Mouse (Mus musculus) testis, adult 2 months (tissue): Measurements from ENCODE around the gene Foxn1. TPM values are rescaled to one million over a fixed set of nuclear protein-coding genes. Genes with fewer than 3 reads are reported as not detected.

ENCODE experiments used
- H3K27ac ChIP-seq: fragments of 200-500 bp; 2 replicates; pipeline ENCODE4 v1.5.1; 2012; ENCODE audit warnings: low read depth, low read length; ENCODE audit not compliant: control insufficient read depth, insufficient read depth
- H3K27me3 ChIP-seq: fragments of 200-500 bp; 2 replicates; pipeline ENCODE4 v1.6.1; 2012; ENCODE audit warnings: mild to moderate bottlenecking, low read length, moderate library complexity; ENCODE audit not compliant: control insufficient read depth, insufficient read depth
- H3K36me3 ChIP-seq: fragments of 200-500 bp; 2 replicates; pipeline ENCODE4 v1.6.1; 2012; ENCODE audit warnings: mild to moderate bottlenecking, low read length; ENCODE audit not compliant: control insufficient read depth, insufficient read depth
- H3K4me1 ChIP-seq: fragments of 200-500 bp; 2 replicates; pipeline ENCODE4 v1.6.1; 2012; ENCODE audit warnings: low read length; ENCODE audit not compliant: control insufficient read depth, insufficient read depth
- H3K4me3 ChIP-seq: fragments of 200-500 bp; 2 replicates; pipeline ENCODE4 v1.5.1; 2012; ENCODE audit warnings: low read depth, mild to moderate bottlenecking, low read length, moderate library complexity, mixed read lengths; ENCODE audit not compliant: control insufficient read depth
- CTCF ChIP-seq: fragments of 200-500 bp; IDR thresholded peaks from 2 replicates; pipeline ENCODE4 v1.5.1; 2012; ENCODE audit warnings: low read depth, mild to moderate bottlenecking, inconsistent platforms, low read length, moderate library complexity; ENCODE audit not compliant: control insufficient read depth, insufficient read depth, insufficient replicate concordance
- POLR2A ChIP-seq: fragments of 200-500 bp; IDR thresholded peaks from 2 replicates; pipeline ENCODE4 v1.6.1; 2012; ENCODE audit warnings: low read depth, mild to moderate bottlenecking, inconsistent platforms, low read length, moderate library complexity; ENCODE audit not compliant: control insufficient read depth
- polyA plus RNA-seq: library from polyadenylated mRNA; depleted of rRNA; stranded (reverse); fragments of >200 nt; gene quantifications from 2 replicates; pipeline ENCODE4 v1.2.3, GENCODE M21; 2012

Gene Foxn1
- polyA plus RNA-seq, 1 experiment, result not detected

DNA sequence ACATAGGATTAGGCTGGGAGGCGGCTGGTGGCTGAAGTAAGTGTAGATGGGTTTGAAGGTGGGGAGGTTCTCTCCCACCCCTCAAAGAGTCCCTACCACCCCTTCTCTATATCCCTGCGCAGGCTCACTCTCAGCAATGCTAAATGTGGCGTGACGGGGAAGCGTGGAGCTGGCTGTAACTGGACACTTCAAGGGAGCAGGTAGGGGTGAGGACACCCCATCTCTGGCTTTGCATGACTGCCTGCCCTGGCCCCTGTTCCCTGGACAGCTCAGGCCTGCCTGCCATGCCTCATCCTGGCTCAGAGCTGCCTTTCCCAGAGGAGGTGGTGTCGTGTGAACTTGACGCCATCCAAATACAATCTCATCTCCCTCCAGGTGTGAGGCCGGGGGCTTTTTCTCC, 12.2 kb downstream of the Foxn1 start:
- Histone ChIP-seq H3K27me3 (no peaks in the 10 kb centered on the region), H3K4me1 (no peaks in the 10 kb centered on the region), H3K27ac (no peak overlapping the region), H3K36me3 (no peaks in the 10 kb centered on the region), H3K4me3 (no peak overlapping the region)
- TF ChIP-seq CTCF (no peak), POLR2A (no peak)

- Histone ChIP-seq H3K27me3 (no peaks in the 10 kb centered on the region), H3K4me3 (no peak overlapping the region), H3K36me3 (no peaks in the 10 kb centered on the region), H3K27ac (no peak overlapping the region), H3K4me1 (no peaks in the 10 kb centered on the region)
- TF ChIP-seq POLR2A (no peak), CTCF (no peak)
Measured at GRCm38 (mm10) chr11:78372610-78373009, 13.7 kb downstream of the Foxn1 start.

DNA sequence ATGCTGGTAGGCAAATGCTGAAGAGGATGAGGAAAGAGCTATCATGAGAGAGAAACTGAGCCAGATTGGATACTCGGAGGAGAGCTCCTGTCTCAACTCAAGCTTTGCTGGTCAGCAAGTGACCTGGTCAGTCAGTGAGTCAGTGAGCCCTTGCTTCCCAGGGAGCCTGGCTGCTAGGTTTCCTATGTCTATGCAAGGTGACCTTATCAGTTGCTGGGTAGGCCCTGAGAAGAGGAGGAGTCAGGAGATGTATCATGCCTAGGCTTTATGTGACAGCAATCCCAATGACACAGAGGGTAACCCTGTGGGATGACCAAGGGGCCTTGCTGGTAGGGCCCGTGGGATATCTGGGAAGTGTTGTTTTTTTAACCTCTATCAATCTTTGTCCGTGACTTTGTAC, 14.2 kb downstream of the Foxn1 start:
- no peak overlapping the region for H3K27ac ChIP-seq
- H3K36me3 ChIP-seq, result no peaks in the 10 kb centered on the region
- H3K4me1 ChIP-seq, result no peaks in the 10 kb centered on the region
- H3K27me3 ChIP-seq, result no peaks in the 10 kb centered on the region
- no peak overlapping the region for H3K4me3 ChIP-seq
- TF ChIP-seq POLR2A (no peak), CTCF (no peak)

DNA sequence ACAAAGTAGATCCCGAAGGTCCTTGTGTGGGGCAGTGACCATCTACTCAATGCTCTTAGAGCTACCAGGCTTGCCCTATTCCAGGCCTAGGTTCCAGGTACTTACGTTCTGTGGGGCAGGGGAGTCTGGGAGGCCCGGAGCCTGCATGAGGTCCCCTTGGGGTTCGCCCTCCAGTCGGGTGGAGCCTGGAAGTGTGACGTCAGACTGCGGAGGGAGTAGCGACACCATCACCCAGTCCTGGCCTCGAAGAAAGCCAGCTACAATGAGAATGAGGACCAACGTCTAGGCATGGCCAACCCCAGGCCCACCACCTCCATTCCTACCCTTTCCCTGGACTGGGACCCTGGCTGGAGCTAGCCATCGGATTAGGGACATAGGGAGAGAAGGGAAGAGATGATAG, 14.6 kb downstream of the Foxn1 start:
- H3K36me3 ChIP-seq, result no peaks in the 10 kb centered on the region
- H3K27me3 ChIP-seq, result no peaks in the 10 kb centered on the region
- TF ChIP-seq CTCF (no peak), POLR2A (no peak)
- H3K27ac ChIP-seq, result no peak overlapping the region
- no peaks in the 10 kb centered on the region for H3K4me1 ChIP-seq
- H3K4me3 ChIP-seq, result no peak overlapping the region

DNA sequence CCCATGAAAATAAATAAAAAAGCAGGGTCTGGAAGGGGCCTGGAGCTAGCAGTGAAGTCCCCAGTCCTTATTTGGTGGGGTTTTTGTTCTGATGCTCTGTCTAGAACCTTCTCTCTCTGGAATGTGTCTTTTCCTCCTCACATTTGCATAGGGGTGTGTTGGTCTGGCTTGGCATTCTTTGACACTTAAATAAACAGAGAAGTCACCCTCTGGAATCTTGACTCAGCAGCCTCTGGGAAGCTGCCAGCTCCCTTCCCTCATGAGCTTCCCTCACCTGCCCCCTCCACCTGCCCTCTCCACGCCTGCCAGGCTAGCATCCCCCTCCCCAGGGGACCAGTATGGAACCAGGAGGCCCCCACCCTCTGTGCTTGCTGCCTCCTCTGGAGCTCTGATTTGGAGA, 16.0 kb downstream of the Foxn1 start:
- Histone ChIP-seq H3K4me1 (no peaks in the 10 kb centered on the region), H3K27ac (no peak overlapping the region)

GRCm38 (mm10) chr11:78367456-78368225, 18.7 kb downstream of the Foxn1 start:
- Histone ChIP-seq H3K27ac (no peak overlapping the region), H3K36me3 (no peaks in the 10 kb centered on the region), H3K4me3 (no peak overlapping the region), H3K27me3 (no peaks in the 10 kb centered on the region), H3K4me1 (no peaks in the 10 kb centered on the region)
- TF ChIP-seq POLR2A (no peak), CTCF (no peak)

More for the DNA sequence above, 16.0 kb downstream of the Foxn1 start:
- Histone ChIP-seq H3K27me3 (no peaks in the 10 kb centered on the region), H3K4me3 (no peak overlapping the region), H3K36me3 (no peaks in the 10 kb centered on the region)
- no peak for TF ChIP-seq CTCF
- TF ChIP-seq POLR2A, result no peak

DNA sequence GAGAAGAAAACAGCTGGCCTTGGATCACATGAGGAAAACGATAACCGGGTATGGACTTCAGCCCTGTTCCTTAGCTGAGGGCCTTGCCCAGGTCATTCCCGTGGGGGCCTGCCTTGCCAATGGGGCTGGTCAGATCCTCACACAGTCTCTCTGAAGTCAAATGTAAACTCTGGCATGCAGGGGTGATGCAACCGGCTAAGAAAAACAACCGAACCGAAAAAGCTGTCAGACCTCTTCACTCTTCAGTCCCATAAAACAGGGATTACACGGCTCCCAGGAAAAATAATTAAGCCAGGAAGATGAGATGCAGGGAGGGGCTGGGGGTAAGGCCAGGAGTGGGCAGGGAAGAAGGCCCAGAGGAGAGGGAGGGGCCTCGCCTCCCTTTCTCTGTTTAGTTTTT, 22.3 kb downstream of the Foxn1 start:
- Histone ChIP-seq H3K4me1 (peaks cover 8% of the 10 kb centered on the region), H3K4me3 (no peak overlapping the region), H3K27me3 (no peaks in the 10 kb centered on the region), H3K36me3 (no peaks in the 10 kb centered on the region), H3K27ac (no peak overlapping the region)
- TF ChIP-seq POLR2A (no peak), CTCF (no peak)
